Mouse (Mus musculus) liver, postnatal 0 days (tissue): ENCODE measurements at regions not wholly inside any gene's neighbourhood (a gene's known extent, or its start where the extent isn't known, plus 50 kb on each side); places are given as distances from the start of the nearest gene placed in this dataset.

Source experiments
- CTCF ChIP-seq: sonication (generic); IDR thresholded peaks from 2 replicates; pipeline ENCODE4 v1.5.1; 2016; ENCODE audit warnings: antibody characterized with exemption, low read depth
- EP300 ChIP-seq: IDR thresholded peaks from 2 replicates; pipeline ENCODE4 v1.6.1; 2016; ENCODE audit warnings: antibody characterized with exemption, low read depth, mild to moderate bottlenecking

DNA sequence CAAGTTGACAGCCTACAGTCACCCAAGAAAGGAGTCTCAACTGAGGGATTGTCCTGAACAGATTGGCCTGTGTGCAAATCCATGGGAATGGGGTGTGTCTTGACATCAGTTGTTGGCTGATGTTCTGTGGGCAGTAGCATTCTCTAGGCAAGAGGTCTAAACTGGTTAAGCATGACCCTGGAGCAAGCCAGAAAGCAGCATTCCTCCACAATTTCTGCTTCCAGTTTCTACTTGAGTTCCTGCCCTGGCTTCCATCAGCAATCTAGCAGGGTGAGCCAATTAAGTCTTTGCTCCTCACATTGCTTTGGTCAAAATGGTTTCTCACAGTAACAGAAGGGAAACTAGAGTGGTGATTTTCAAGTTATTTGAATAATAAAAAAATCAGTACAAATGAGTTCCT lies 177.8 kb upstream of the Bcl6 start:
- TF ChIP-seq CTCF (no peak), EP300 (no peak)
